Mouse (Mus musculus) erythroid progenitor cell, adult 5-6 weeks (primary cell): ENCODE results near the gene C130074G19Rik. TPM values are rescaled to one million over a fixed set of nuclear protein-coding genes. Genes with fewer than 3 reads are reported as not detected.
A peak's percentile ranks its signal among the peaks of the same experiment; 100 is the strongest.

ENCODE experiments used
- ATAC-seq: replicated peaks from 2 replicates; pipeline ENCODE4 v1.8.0; 2016; ENCODE audit warnings: moderate number of reproducible peaks, mild to moderate bottlenecking, moderate TSS enrichment, inconsistent platforms; ENCODE audit not compliant: poor library complexity, low FRiP score, severe bottlenecking
- total RNA-seq, 2 experiments: library from RNA; stranded (forward) in 1 of 2; stranded (reverse) in 1 of 2; fragments of 150-400 nt in 1 of 2; fragments of 186-747, 209-891 nt in 1 of 2; gene quantifications; 2 replicates each; pipeline versions ENCODE4 v1.2.3 to v1.2.4; 2015 to 2017; ENCODE audit warnings: low replicate concordance in 2 of 2

The C130074G19Rik gene
- total RNA-seq (2015; ENCODE audit: low replicate concordance) (not detected in 2 replicates), total RNA-seq (2017; ENCODE audit: low replicate concordance) (0.26 TPM in 1 of 2 replicates, not detected in the other)

GRCm38 (mm10) chr1:184882281-184883268 is at the start of gene C130074G19Rik:
TSS of gene C130074G19Rik (minus strand) at chr1:184883218.
- ATAC-seq = 0 out of 2 replicates have a peak, but pooled peaks have one; percentile 44

- no peak for ATAC-seq
Observed at GRCm38 (mm10) chr1:184931097-184931496, 48.1 kb upstream of the C130074G19Rik start.

- ATAC-seq = no peak
Observed at GRCm38 (mm10) chr1:184928382-184928781, 45.4 kb upstream of the C130074G19Rik start.

GRCm38 (mm10) chr1:184927911-184928310 is 44.9 kb upstream of the C130074G19Rik start:
- ATAC-seq = no peak

- no peak for ATAC-seq
Observed at GRCm38 (mm10) chr1:184922824-184923223, 39.8 kb upstream of the C130074G19Rik start.

GRCm38 (mm10) chr1:184920057-184920456 is 37.0 kb upstream of the C130074G19Rik start:
- no peak for ATAC-seq

- ATAC-seq = 0 out of 2 replicates have a peak, but pooled peaks have one; percentile 34
Observed at GRCm38 (mm10) chr1:184918227-184918888, 35.3 kb upstream of the C130074G19Rik start.

GRCm38 (mm10) chr1:184912336-184912735 is 29.3 kb upstream of the C130074G19Rik start:
- no peak for ATAC-seq

- ATAC-seq = no peak
Observed at GRCm38 (mm10) chr1:184911861-184912260, 28.8 kb upstream of the C130074G19Rik start.

- no peak for ATAC-seq
Observed at GRCm38 (mm10) chr1:184908558-184908957, 25.5 kb upstream of the C130074G19Rik start.

GRCm38 (mm10) chr1:184905904-184906745 is 23.1 kb upstream of the C130074G19Rik start:
- ATAC-seq = no peak

GRCm38 (mm10) chr1:184905371-184905770 is 22.4 kb upstream of the C130074G19Rik start:
- no peak for ATAC-seq

- no peak for ATAC-seq
Observed at GRCm38 (mm10) chr1:184903697-184904096, 20.7 kb upstream of the C130074G19Rik start.

GRCm38 (mm10) chr1:184902886-184903285 is 19.9 kb upstream of the C130074G19Rik start:
- ATAC-seq = no peak

- ATAC-seq = no peak
Observed at GRCm38 (mm10) chr1:184897350-184897749, 14.3 kb upstream of the C130074G19Rik start.

GRCm38 (mm10) chr1:184891998-184892397 is 9.0 kb upstream of the C130074G19Rik start:
- no peak for ATAC-seq

GRCm38 (mm10) chr1:184889454-184889853 is 6.4 kb upstream of the C130074G19Rik start:
- no peak for ATAC-seq

GRCm38 (mm10) chr1:184886160-184886559 is 3.1 kb upstream of the C130074G19Rik start:
- ATAC-seq = no peak

- ATAC-seq = no peak
Observed at GRCm38 (mm10) chr1:184881861-184882260, 1.2 kb downstream of the C130074G19Rik start.

GRCm38 (mm10) chr1:184881211-184881610 is 1.8 kb downstream of the C130074G19Rik start:
- ATAC-seq = no peak
